In genomic region chr10:79780664-79781015, GRCm38 (mm10) we compare ENCODE assay signal across 8 mouse cellular contexts. TPM values are rescaled to one million over a fixed set of nuclear protein-coding genes. Genes with fewer than 3 reads are reported as not detected.
DNase-seq lines count a peak whose midpoint lies in the region; ATAC-seq lines count a peak whose summit lies in the region.

No protein-coding gene starts in this region.

- no peak for DNase-seq in frontal cortex, postnatal 10 days (ENCODE audit: low spot score in 2 of 2)
- DNase-seq in 416B (ENCODE audit: low read depth): peak; percentile 95
- peak; percentile 81 for DNase-seq in embryo, embryonic 9.5 days (ENCODE audit: extremely low spot score)
- DNase-seq in thymus, postnatal 10 days (ENCODE audit: low spot score in 2 of 2): peak; percentile 66 to 68
- no peak for DNase-seq in Muller cell, postnatal 12 days (ENCODE audit: inconsistent ontology term)

- ATAC-seq in frontal cortex, adult (ENCODE audit: low TSS enrichment): peak; percentile 57
- peak; percentile 60 for ATAC-seq in inflammation-experienced regulatory T-cells, adult 6 months
- peak; percentile 61 for ATAC-seq in megakaryocyte progenitor cell, adult 5-6 weeks (replicated peaks; ENCODE audit: poor library complexity)

RNA-seq across cellular contexts. Expression of gene Fstl3, which starts 3.6 kb away (rescaled TPM):
- 1 to 10 TPM in 1 of 3 experiments, under 1 TPM in 1, not detected in 1; 0.21 to 1.2 TPM for polyA plus RNA-seq in inflammation-experienced regulatory T-cells, adult 6 months (2017; shearing (Covaris generic))
- total RNA-seq in megakaryocyte progenitor cell, adult 5-6 weeks (2015): 1.6 and 2.7 TPM in 2 replicates
- total RNA-seq in megakaryocyte progenitor cell, adult 5-6 weeks (2017): 1.3 and 3.6 TPM in 2 replicates

RNA-seq across cellular contexts. Expression of gene Prss57, which starts 10.1 kb away (rescaled TPM):
- 1 to 10 TPM in 1 of 3 experiments, under 1 TPM in 1, not detected in 1; 0.57 to 1.1 TPM for polyA plus RNA-seq in inflammation-experienced regulatory T-cells, adult 6 months (2017; shearing (Covaris generic))
- total RNA-seq in megakaryocyte progenitor cell, adult 5-6 weeks (2015): 160 and 189 TPM in 2 replicates
- total RNA-seq in megakaryocyte progenitor cell, adult 5-6 weeks (2017): 95.1 and 100.0 TPM in 2 replicates

RNA-seq across cellular contexts. Expression of gene Palm, which starts 12.7 kb away (rescaled TPM):
- under 1 TPM in 1 of 3 experiments, not detected in 2; 0.43 TPM for polyA plus RNA-seq in inflammation-experienced regulatory T-cells, adult 6 months (2017; shearing (Covaris generic))
- 65.3 and 71.4 TPM in 2 replicates for total RNA-seq in megakaryocyte progenitor cell, adult 5-6 weeks (2015)
- total RNA-seq in megakaryocyte progenitor cell, adult 5-6 weeks (2017): 43.4 and 53.4 TPM in 2 replicates

RNA-seq across cellular contexts. Expression of gene Rnf126, which starts 13.9 kb away (rescaled TPM):
- polyA plus RNA-seq in inflammation-experienced regulatory T-cells, adult 6 months (2017; shearing (Covaris generic)): 1 to 10 TPM; 2.1 to 2.8 (median 2.7) TPM
- 55.6 and 63.0 TPM in 2 replicates for total RNA-seq in megakaryocyte progenitor cell, adult 5-6 weeks (2015)
- 18.4 and 20.2 TPM in 2 replicates for total RNA-seq in megakaryocyte progenitor cell, adult 5-6 weeks (2017)

RNA-seq across cellular contexts. Expression of gene Fgf22, which starts 25.8 kb away (rescaled TPM):
- under 1 TPM in 1 of 3 experiments, not detected in 2; 0.24 TPM for polyA plus RNA-seq in inflammation-experienced regulatory T-cells, adult 6 months (2017; shearing (Covaris generic))
- total RNA-seq in megakaryocyte progenitor cell, adult 5-6 weeks (2015): not detected in 2 replicates
- total RNA-seq in megakaryocyte progenitor cell, adult 5-6 weeks (2017): not detected in 2 replicates

Comparison
In these comparisons a context has a peak if more than half of its experiments do, and no peak if none do; other contexts are left out.
1. DNase-seq: peak in 416B (single experiment), embryo, embryonic 9.5 days (single experiment) and thymus, postnatal 10 days (2 of 2); none in frontal cortex, postnatal 10 days (0 of 2) and Muller cell, postnatal 12 days (single experiment).
2. Peak in every context shown above with its lines, with median percentiles within 50 percentile points of each other: ATAC-seq.